Mouse (Mus musculus) embryonic fibroblast, embryonic 13.5 days (primary cell): ENCODE results near the gene Zbtb12. TPM values are rescaled to one million over a fixed set of nuclear protein-coding genes. Genes with fewer than 3 reads are reported as not detected.

Experiments used
- H3K27ac ChIP-seq: 2 replicates; pipeline ENCODE4 v1.5.1; 2012; ENCODE audit warnings: low read length, control low read depth, inconsistent platforms; ENCODE audit not compliant: insufficient read depth
- H3K4me1 ChIP-seq: 2 replicates; pipeline ENCODE4 v1.6.1; 2011; ENCODE audit warnings: low read length; ENCODE audit not compliant: control insufficient read depth, insufficient read depth
- H3K4me3 ChIP-seq: 2 replicates; pipeline ENCODE4 v1.5.1; 2011; ENCODE audit warnings: mild to moderate bottlenecking, control low read depth, low read length; ENCODE audit not compliant: insufficient read depth
- CTCF ChIP-seq: IDR thresholded peaks from 2 replicates; pipeline ENCODE4 v1.5.1; 2011; ENCODE audit warnings: mild to moderate bottlenecking, control low read depth, low read length, moderate library complexity, borderline replicate concordance; ENCODE audit not compliant: insufficient read depth
- POLR2A ChIP-seq: IDR thresholded peaks from 2 replicates; pipeline ENCODE4 v1.6.1; 2011; ENCODE audit warnings: low read depth, mild to moderate bottlenecking, control low read depth, low read length, moderate library complexity
- polyA plus RNA-seq: library from polyadenylated mRNA; stranded (reverse); fragments of >200 nt; gene quantifications from 2 replicates; pipeline ENCODE4 v1.2.4, GENCODE M21; 2011; ENCODE audit warnings: low read depth; ENCODE audit not compliant: missing spikeins, insufficient read length

Zbtb12 gene
- polyA plus RNA-seq, 1 experiment = 16.2 TPM

DNA sequence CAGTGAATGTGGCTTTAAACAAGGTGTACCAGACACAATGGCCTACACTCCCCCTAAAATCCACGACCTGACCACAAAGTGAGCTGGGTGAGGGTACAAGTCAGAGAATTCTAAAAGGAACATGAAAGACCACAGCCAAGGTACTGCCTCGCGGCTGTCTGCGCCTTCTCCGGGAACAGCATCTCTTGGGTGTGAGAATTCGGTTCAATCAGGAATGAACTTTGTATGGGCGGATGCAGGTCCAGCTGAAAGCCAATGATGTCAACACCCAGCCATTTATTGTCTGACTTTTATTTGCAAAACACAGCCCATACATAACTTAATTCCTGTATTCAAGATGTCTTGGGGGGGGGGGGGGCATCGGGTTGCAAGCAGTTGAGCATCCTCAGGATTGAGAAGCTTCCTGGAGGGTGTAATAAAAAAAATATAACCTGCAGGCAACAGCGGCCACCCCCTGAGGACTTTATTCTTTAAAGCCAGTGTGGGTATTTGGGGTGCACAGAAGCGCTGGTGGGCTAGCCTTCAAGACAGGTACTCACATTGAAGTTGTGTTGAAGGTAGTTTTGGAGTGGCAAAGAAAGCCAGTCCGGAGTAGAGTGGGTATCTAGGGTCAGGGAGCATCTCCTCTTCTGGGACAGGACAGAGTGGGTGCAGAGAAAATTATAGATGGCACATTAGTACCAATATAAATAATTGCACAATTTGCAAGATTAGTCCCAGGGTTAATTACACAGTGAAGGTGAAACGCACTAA is 14.0 kb downstream of the Zbtb12 start:
- TF ChIP-seq POLR2A (no peak), CTCF (no peak)
- Histone ChIP-seq H3K27ac (peak overlapping the region; percentile 14; the same call in 1 of the 2 replicates), H3K4me1 (no peaks in the 10 kb centered on the region), H3K4me3 (no peak overlapping the region)

DNA sequence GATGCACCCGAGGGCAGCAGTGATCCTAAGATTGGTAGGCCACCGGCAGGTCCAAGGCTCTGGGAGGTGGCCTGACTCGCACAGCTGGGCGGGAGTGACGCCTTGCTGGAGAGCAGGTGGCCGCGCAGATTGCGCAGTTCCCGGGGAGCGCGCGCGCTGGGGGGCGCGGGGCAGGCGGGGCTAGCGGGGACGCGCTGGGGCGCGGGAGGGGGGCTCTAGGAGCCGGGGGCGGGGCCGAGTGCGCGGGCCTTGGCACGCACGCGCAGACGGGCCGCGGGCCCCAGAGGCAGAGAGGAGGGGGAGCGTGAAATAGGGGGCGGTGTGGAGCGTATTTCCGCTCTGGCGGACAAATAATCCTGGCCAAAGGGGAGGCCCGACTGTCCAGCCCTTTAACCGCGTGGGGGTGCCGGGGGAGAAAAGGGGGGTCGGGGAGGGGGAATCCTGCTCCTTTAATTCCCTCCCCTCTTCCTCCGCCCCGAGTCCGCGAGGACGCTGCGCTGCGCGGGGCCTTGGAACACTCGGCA is 14.9 kb downstream of the Zbtb12 start:
- H3K4me3 ChIP-seq = peak overlapping the region; percentile 6; the same call in 1 of the 2 replicates
- no peaks in the 10 kb centered on the region for H3K4me1 ChIP-seq
- H3K27ac ChIP-seq = peak overlapping the region; percentile 14; the same call in 1 of the 2 replicates
- TF ChIP-seq CTCF (no peak), POLR2A (peak; percentile 71)

DNA sequence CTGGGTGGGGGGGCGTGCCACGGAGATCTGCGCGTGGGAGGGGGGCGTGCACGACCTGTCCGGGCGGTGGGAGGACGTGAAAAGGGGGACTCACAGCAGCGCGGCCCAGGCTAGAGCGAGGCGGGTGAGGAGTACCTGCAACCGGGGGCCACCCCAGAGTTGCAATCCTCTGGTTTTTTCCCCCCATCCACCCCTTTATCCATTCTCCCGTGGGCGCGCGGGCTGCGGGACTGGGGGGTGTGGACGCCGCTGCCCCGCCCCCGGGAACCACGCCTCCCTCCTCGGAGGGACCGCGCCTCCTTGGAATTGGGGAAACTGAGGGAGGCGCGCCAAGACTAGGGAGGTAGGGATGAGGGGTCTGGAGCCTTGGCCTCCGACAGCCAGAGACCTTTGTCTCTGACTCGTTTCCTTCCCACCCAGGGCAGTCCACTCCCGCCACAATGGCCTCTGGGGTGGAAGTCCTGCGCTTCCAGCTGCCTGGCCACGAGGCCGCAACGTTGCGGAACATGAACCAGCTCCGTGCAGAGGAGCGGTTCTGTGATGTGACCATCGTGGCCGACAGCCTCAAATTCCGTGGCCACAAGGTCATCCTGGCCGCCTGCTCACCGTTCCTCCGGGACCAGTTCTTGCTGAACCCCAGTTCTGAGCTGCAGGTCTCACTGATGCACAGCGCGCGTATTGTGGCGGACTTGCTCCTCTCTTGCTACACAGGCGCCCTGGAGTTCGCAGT is 15.7 kb downstream of the Zbtb12 start:
- peak; percentile 45; the same call in 1 of the 2 replicates for TF ChIP-seq POLR2A
- TF ChIP-seq CTCF = no peak
- Histone ChIP-seq H3K27ac (peak overlapping the region; percentile 9; the same call in 1 of the 2 replicates), H3K4me3 (peak overlapping the region; percentile 49), H3K4me1 (no peaks in the 10 kb centered on the region)

DNA sequence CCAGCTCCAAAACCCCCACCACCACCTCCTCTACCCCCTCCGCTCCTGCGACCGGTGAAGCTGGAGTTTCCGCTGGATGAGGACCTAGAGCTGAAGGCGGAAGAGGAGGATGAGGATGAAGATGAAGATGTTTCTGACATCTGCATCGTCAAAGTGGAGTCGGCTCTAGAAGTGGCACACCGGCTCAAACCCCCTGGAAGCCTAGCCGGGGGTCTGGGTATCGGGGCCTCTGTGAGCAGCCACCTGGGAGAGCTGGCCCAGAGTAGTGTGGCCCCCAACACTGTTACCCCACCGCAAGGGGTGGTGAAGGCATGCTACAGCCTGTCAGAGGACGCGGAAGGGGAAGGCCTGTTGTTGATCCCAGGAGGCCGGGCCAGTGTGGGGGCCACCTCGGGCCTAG is 16.4 kb downstream of the Zbtb12 start:
- TF ChIP-seq POLR2A = no peak
- no peak for TF ChIP-seq CTCF
- H3K27ac ChIP-seq = no peak overlapping the region
- no peaks in the 10 kb centered on the region for H3K4me1 ChIP-seq
- H3K4me3 ChIP-seq = no peak overlapping the region

DNA sequence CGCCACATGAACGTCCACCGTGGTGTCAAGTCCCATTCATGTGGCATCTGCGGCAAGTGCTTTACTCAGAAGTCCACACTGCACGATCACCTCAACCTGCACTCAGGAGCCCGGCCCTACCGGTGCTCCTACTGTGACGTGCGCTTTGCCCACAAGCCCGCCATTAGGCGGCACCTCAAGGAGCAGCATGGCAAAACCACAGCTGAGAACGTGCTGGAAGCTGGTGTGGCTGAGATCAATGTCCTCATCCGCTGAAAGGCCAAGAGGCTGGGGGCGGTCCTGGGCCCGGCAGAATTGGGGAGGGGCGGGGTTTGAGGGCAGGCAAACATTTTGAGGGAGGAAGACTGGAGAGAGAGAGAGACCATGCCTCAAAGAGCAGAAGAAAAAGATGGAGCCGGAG is 17.1 kb downstream of the Zbtb12 start:
- Histone ChIP-seq H3K27ac (no peak overlapping the region), H3K4me3 (no peak overlapping the region), H3K4me1 (no peaks in the 10 kb centered on the region)
- TF ChIP-seq POLR2A (no peak), CTCF (no peak)

DNA sequence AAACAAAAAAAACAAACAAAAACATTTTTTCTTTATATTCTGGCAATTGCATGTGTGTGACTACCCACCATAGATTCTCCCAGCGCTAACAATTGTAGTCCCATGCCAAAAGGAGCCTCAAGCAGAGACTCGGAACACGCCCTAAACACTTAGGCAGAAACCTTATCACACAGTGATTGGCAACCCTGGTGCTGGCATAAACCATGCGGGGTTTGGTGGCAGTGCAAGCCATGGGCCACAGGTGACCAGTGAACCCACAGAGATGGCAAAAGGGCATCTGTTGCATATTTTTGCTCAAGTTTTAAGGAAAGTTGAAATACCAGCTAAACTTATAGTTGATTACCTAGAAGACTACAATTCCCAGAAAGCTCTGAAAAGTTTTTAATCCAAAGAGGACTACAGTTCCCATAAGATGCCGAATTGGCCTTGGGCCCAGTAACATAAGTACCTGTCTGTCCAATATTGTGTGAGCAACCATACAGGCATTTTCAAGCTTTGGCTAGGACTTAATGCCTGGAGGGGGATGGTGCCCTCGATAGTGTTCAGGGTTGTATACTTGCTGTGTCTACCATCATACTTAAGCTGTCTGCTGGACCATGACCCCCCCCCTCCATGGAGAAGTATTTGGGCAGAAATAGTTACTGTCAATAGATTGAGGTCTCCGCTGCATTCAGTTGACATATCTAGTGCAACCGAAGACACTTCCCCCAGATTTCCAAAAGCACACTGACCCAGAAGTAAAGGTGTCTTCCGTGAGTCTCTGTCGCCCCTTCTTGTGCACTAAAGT is 18.3 kb downstream of the Zbtb12 start:
- Histone ChIP-seq H3K27ac (peak overlapping the region; percentile 85), H3K4me3 (peak overlapping the region; percentile 52), H3K4me1 (no peaks in the 10 kb centered on the region)
- TF ChIP-seq POLR2A (no peak; the same call in 1 of the 2 replicates), CTCF (no peak)

DNA sequence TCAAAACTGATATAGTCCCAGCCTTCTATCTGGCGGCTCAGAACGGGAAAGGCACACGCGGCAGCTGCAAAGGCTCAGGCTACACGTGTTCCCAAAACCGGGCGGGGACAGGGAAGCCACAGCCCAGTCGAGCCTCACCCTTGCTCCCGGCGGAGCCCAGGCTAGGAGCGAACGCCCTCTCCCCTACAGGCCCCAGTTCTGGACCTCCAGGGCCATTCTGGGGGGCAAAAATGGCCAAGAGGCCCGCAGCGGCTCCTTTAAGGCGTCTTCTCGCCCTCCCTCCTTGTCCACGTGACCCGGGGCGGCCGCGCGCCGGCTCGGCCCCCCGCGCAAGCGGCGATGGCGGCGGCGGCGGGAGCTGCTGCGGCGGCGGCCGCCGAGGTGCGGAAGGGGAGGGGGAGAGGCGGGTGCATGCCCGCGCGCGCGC is 18.9 kb downstream of the Zbtb12 start, which contains the start of the genes C2 and Ehmt2:
C2 (minus strand) TSS at position 106 of the 427 bp plus-strand sequence.
Ehmt2 (plus strand) TSS at position 310 of the 427 bp plus-strand sequence.
- H3K4me1 ChIP-seq = no peaks in the 10 kb centered on the region
- H3K27ac ChIP-seq = peak within 1 kb of the TSS; percentile 85
- peak within 1 kb of the TSS; percentile 79 for H3K4me3 ChIP-seq
- TF ChIP-seq CTCF (no peak), POLR2A (peak; percentile 72)

DNA sequence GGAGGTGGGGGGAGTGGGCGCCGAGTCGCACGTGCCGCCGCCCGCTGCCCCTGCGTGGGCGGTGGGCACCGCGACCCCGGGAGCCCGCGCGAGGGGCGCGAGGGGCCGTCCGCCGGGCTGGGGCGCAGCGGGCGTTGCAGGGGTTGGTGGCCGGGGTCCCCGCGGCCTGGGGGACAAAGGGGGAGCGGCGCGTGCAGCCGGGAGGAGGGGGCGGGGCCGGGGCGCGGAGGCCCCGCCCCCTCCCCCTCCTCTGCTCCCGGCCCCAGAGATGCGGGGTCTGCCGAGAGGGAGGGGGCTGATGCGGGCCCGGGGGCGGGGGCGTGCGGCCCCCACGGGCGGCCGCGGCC is 19.4 kb downstream of the Zbtb12 start:
- Histone ChIP-seq H3K27ac (no peak overlapping the region), H3K4me1 (no peaks in the 10 kb centered on the region), H3K4me3 (peak overlapping the region; percentile 79; the same call in 1 of the 2 replicates)
- TF ChIP-seq POLR2A (no peak), CTCF (no peak)

DNA sequence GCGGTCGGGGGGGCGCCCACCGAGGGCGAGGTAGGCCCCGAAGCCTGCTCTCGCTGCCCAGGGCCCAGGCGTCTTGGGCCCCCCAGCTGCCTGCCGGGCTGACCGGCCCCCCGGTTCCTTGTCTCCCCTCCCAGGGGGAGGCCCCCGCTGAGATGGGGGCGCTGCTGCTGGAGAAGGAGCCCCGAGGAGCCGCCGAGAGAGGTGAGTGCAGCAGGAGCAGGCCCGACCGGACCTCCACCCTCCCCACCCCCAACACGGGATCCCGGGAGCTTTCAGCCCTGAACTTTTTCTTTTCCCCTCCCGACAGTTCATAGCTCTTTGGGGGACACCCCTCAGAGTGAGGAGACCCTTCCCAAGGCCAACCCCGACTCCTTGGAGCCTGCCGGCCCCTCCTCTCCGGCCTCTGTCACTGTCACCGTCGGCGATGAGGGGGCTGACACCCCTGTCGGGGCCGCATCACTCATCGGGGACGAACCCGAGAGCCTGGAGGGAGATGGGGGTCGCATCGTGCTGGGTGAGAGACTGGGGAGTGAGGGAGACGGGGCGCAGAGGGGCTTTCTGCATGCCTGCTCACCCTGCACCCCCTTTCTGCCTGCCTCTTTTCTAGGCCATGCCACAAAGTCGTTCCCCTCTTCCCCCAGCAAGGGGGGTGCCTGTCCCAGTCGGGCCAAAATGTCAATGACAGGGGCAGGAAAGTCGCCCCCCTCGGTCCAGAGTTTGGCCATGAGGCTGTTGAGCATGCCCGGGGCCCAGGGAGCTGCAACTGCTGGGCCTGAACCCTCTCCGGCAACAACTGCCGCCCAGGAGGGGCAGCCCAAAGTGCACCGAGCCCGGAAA is 20.0 kb downstream of the Zbtb12 start:
- TF ChIP-seq POLR2A = no peak; the same call in 1 of the 2 replicates
- no peak for TF ChIP-seq CTCF
- Histone ChIP-seq H3K4me1 (no peaks in the 10 kb centered on the region), H3K4me3 (peak overlapping the region; percentile 79), H3K27ac (peak overlapping the region; percentile 82)
